Mouse (Mus musculus): ENCODE measurements at regions not wholly inside any gene's neighbourhood (a gene's known extent, or its start where the extent isn't known, plus 50 kb on each side); places are given as distances from the start of the nearest gene placed in this dataset.

- H3K4me3 ChIP-seq (ENCODE audit: low read depth, low read length): no peak overlapping the region
Measured at GRCm38 (mm10) chr12:65325347-65325746, 100.0 kb downstream of the Wdr20rt start.

GRCm38 (mm10) chr12:65328532-65328931 lies 103.2 kb downstream of the Wdr20rt start:
- ATAC-seq (ENCODE audit: low FRiP score) (no peak), DNase-seq (ENCODE audit: low spot score) (no peak)
- Histone ChIP-seq H3K4me2 (replicated peaks; ENCODE audit: low read depth, low read length) (no peak overlapping the region), H3K4me3 (ENCODE audit: low read depth, low read length) (no peak overlapping the region), H3K9ac (ENCODE audit: low read depth, low read length) (no peak overlapping the region), H3K9me3 (ENCODE audit: control insufficient read depth, low read length) (no peaks in the 10 kb centered on the region), H3K27me3 (ENCODE audit: control insufficient read depth, insufficient read depth, low read length) (no peaks in the 10 kb centered on the region), H3K27ac (ENCODE audit: low read depth, low read length) (no peak overlapping the region), H3K36me3 (ENCODE audit: control insufficient read depth, insufficient read depth, low read length) (no peaks in the 10 kb centered on the region), H3K4me1 (replicated peaks; ENCODE audit: control insufficient read depth, insufficient read depth, low read length) (no peaks in the 10 kb centered on the region)
- 84% methylated on average over 5 of the region's 5 CpGs for WGBS

More at GRCm38 (mm10) chr12:65325347-65325746, 100.0 kb downstream of the Wdr20rt start:
- no peak overlapping the region for H3K9ac ChIP-seq (ENCODE audit: low read depth, low read length)
- H3K4me1 ChIP-seq (replicated peaks; ENCODE audit: control insufficient read depth, insufficient read depth, low read length): no peaks in the 10 kb centered on the region
- H3K4me2 ChIP-seq (replicated peaks; ENCODE audit: low read depth, low read length): no peak overlapping the region
- H3K36me3 ChIP-seq (ENCODE audit: control insufficient read depth, insufficient read depth, low read length): no peaks in the 10 kb centered on the region
- H3K9me3 ChIP-seq (ENCODE audit: control insufficient read depth, low read length): no peaks in the 10 kb centered on the region
- DNase-seq (ENCODE audit: low spot score) (no peak), ATAC-seq (ENCODE audit: low FRiP score) (no peak)
- 59% methylated on average over 1 of the region's 1 CpGs for WGBS
- no peaks in the 10 kb centered on the region for H3K27me3 ChIP-seq (ENCODE audit: control insufficient read depth, insufficient read depth, low read length)
- H3K27ac ChIP-seq (ENCODE audit: low read depth, low read length): no peak overlapping the region

- no peak for DNase-seq (ENCODE audit: low spot score)
Measured at GRCm38 (mm10) chr12:65329678-65330077, 104.4 kb downstream of the Wdr20rt start.

GRCm38 (mm10) chr12:65340009-65340408 lies 114.7 kb downstream of the Wdr20rt start:
- no peak overlapping the region for H3K27ac ChIP-seq (ENCODE audit: low read depth, low read length)
- 69% methylated on average over 2 of the region's 2 CpGs for WGBS
- H3K4me2 ChIP-seq (replicated peaks; ENCODE audit: low read depth, low read length): no peak overlapping the region
- no peaks in the 10 kb centered on the region for H3K9me3 ChIP-seq (ENCODE audit: control insufficient read depth, low read length)
- no peaks in the 10 kb centered on the region for H3K36me3 ChIP-seq (ENCODE audit: control insufficient read depth, insufficient read depth, low read length)
- no peaks in the 10 kb centered on the region for H3K27me3 ChIP-seq (ENCODE audit: control insufficient read depth, insufficient read depth, low read length)
- ATAC-seq (ENCODE audit: low FRiP score): no peak
- no peak for DNase-seq (ENCODE audit: low spot score)
- no peaks in the 10 kb centered on the region for H3K4me1 ChIP-seq (replicated peaks; ENCODE audit: control insufficient read depth, insufficient read depth, low read length)
- H3K4me3 ChIP-seq (ENCODE audit: low read depth, low read length): no peak overlapping the region
- H3K9ac ChIP-seq (ENCODE audit: low read depth, low read length): no peak overlapping the region

More at GRCm38 (mm10) chr12:65329678-65330077, 104.4 kb downstream of the Wdr20rt start:
- no peaks in the 10 kb centered on the region for H3K27me3 ChIP-seq (ENCODE audit: control insufficient read depth, insufficient read depth, low read length)
- H3K4me3 ChIP-seq (ENCODE audit: low read depth, low read length): no peak overlapping the region
- ATAC-seq (ENCODE audit: low FRiP score): no peak
- H3K4me2 ChIP-seq (replicated peaks; ENCODE audit: low read depth, low read length): no peak overlapping the region
- H3K27ac ChIP-seq (ENCODE audit: low read depth, low read length): no peak overlapping the region
- no peaks in the 10 kb centered on the region for H3K4me1 ChIP-seq (replicated peaks; ENCODE audit: control insufficient read depth, insufficient read depth, low read length)
- no peaks in the 10 kb centered on the region for H3K9me3 ChIP-seq (ENCODE audit: control insufficient read depth, low read length)
- no peak overlapping the region for H3K9ac ChIP-seq (ENCODE audit: low read depth, low read length)
- no peaks in the 10 kb centered on the region for H3K36me3 ChIP-seq (ENCODE audit: control insufficient read depth, insufficient read depth, low read length)

GRCm38 (mm10) chr12:65347251-65347650 lies 121.9 kb downstream of the Wdr20rt start:
- no peaks in the 10 kb centered on the region for H3K36me3 ChIP-seq (ENCODE audit: control insufficient read depth, insufficient read depth, low read length)
- no peak overlapping the region for H3K9ac ChIP-seq (ENCODE audit: low read depth, low read length)
- no peak overlapping the region for H3K27ac ChIP-seq (ENCODE audit: low read depth, low read length)
- H3K27me3 ChIP-seq (ENCODE audit: control insufficient read depth, insufficient read depth, low read length): no peaks in the 10 kb centered on the region
- H3K4me1 ChIP-seq (replicated peaks; ENCODE audit: control insufficient read depth, insufficient read depth, low read length): no peaks in the 10 kb centered on the region
- no peak overlapping the region for H3K4me2 ChIP-seq (replicated peaks; ENCODE audit: low read depth, low read length)
- H3K9me3 ChIP-seq (ENCODE audit: control insufficient read depth, low read length): no peaks in the 10 kb centered on the region
- H3K4me3 ChIP-seq (ENCODE audit: low read depth, low read length): no peak overlapping the region
- ATAC-seq (ENCODE audit: low FRiP score): no peak
- DNase-seq (ENCODE audit: low spot score): no peak
- WGBS: 60% methylated on average over 1 of the region's 1 CpGs

- H3K36me3 ChIP-seq (ENCODE audit: control insufficient read depth, insufficient read depth, low read length): no peaks in the 10 kb centered on the region
- H3K4me2 ChIP-seq (replicated peaks; ENCODE audit: low read depth, low read length): no peak overlapping the region
- no peak overlapping the region for H3K4me3 ChIP-seq (ENCODE audit: low read depth, low read length)
- no peaks in the 10 kb centered on the region for H3K4me1 ChIP-seq (replicated peaks; ENCODE audit: control insufficient read depth, insufficient read depth, low read length)
- no peak for DNase-seq (ENCODE audit: low spot score)
- ATAC-seq (ENCODE audit: low FRiP score): no peak
- no peak overlapping the region for H3K27ac ChIP-seq (ENCODE audit: low read depth, low read length)
- H3K9me3 ChIP-seq (ENCODE audit: control insufficient read depth, low read length): no peaks in the 10 kb centered on the region
- 80% methylated on average over 4 of the region's 4 CpGs for WGBS
- H3K27me3 ChIP-seq (ENCODE audit: control insufficient read depth, insufficient read depth, low read length): no peaks in the 10 kb centered on the region
- no peak overlapping the region for H3K9ac ChIP-seq (ENCODE audit: low read depth, low read length)
Measured at GRCm38 (mm10) chr12:65349535-65349934, 124.2 kb downstream of the Wdr20rt start.

GRCm38 (mm10) chr12:65364179-65364578 lies 138.9 kb downstream of the Wdr20rt start:
- 66% methylated on average over 4 of the region's 4 CpGs for WGBS
- DNase-seq (ENCODE audit: low spot score) (no peak), ATAC-seq (ENCODE audit: low FRiP score) (no peak)
- Histone ChIP-seq H3K27ac (ENCODE audit: low read depth, low read length) (no peak overlapping the region), H3K4me2 (replicated peaks; ENCODE audit: low read depth, low read length) (no peak overlapping the region), H3K9ac (ENCODE audit: low read depth, low read length) (no peak overlapping the region), H3K4me3 (ENCODE audit: low read depth, low read length) (no peak overlapping the region), H3K4me1 (replicated peaks; ENCODE audit: control insufficient read depth, insufficient read depth, low read length) (no peaks in the 10 kb centered on the region), H3K27me3 (ENCODE audit: control insufficient read depth, insufficient read depth, low read length) (no peaks in the 10 kb centered on the region), H3K36me3 (ENCODE audit: control insufficient read depth, insufficient read depth, low read length) (no peaks in the 10 kb centered on the region), H3K9me3 (ENCODE audit: control insufficient read depth, low read length) (no peaks in the 10 kb centered on the region)

- no peak overlapping the region for H3K27ac ChIP-seq (ENCODE audit: low read depth, low read length)
- no peaks in the 10 kb centered on the region for H3K4me1 ChIP-seq (replicated peaks; ENCODE audit: control insufficient read depth, insufficient read depth, low read length)
- no peaks in the 10 kb centered on the region for H3K36me3 ChIP-seq (ENCODE audit: control insufficient read depth, insufficient read depth, low read length)
- 76% methylated on average over 4 of the region's 4 CpGs for WGBS
- DNase-seq (ENCODE audit: low spot score) (no peak), ATAC-seq (ENCODE audit: low FRiP score) (no peak)
- H3K4me3 ChIP-seq (ENCODE audit: low read depth, low read length): no peak overlapping the region
- H3K9me3 ChIP-seq (ENCODE audit: control insufficient read depth, low read length): no peaks in the 10 kb centered on the region
- H3K27me3 ChIP-seq (ENCODE audit: control insufficient read depth, insufficient read depth, low read length): no peaks in the 10 kb centered on the region
- H3K4me2 ChIP-seq (replicated peaks; ENCODE audit: low read depth, low read length): no peak overlapping the region
- H3K9ac ChIP-seq (ENCODE audit: low read depth, low read length): no peak overlapping the region
Measured at GRCm38 (mm10) chr12:65367334-65367733, 142.0 kb downstream of the Wdr20rt start.

- no peaks in the 10 kb centered on the region for H3K36me3 ChIP-seq (ENCODE audit: control insufficient read depth, insufficient read depth, low read length)
- no peak overlapping the region for H3K4me3 ChIP-seq (ENCODE audit: low read depth, low read length)
- no peak for ATAC-seq (ENCODE audit: low FRiP score)
- no peaks in the 10 kb centered on the region for H3K9me3 ChIP-seq (ENCODE audit: control insufficient read depth, low read length)
- H3K27me3 ChIP-seq (ENCODE audit: control insufficient read depth, insufficient read depth, low read length): no peaks in the 10 kb centered on the region
- DNase-seq (ENCODE audit: low spot score): no peak
- 88% methylated on average over 1 of the region's 1 CpGs for WGBS
- no peak overlapping the region for H3K9ac ChIP-seq (ENCODE audit: low read depth, low read length)
- H3K27ac ChIP-seq (ENCODE audit: low read depth, low read length): no peak overlapping the region
- H3K4me2 ChIP-seq (replicated peaks; ENCODE audit: low read depth, low read length): no peak overlapping the region
- H3K4me1 ChIP-seq (replicated peaks; ENCODE audit: control insufficient read depth, insufficient read depth, low read length): no peaks in the 10 kb centered on the region
Measured at GRCm38 (mm10) chr12:65367866-65368419, 142.6 kb downstream of the Wdr20rt start.

Data from hindbrain, embryonic 11.5 days (tissue).